Mouse (Mus musculus) thymus, postnatal 10 days (tissue): ENCODE measurements around the gene 4930444G20Rik.
"Not testable (repeated sequence)": the region's sequence is repeated elsewhere in the genome, so short reads cannot be mapped to it uniquely, and the experiment has no call there.

ENCODE experiments used
- DNase-seq, 2 experiments: peaks; one replicate each; pipeline ENCODE4 v3.0.0; 2021; ENCODE audit warnings: low spot score in 2 of 2

Gene 4930444G20Rik

GRCm38 (mm10) chr10:22067979-22068378, at the start of gene 4930444G20Rik:
Gene 4930444G20Rik (minus strand): TSS chr10:22068079.
- DNase-seq: not testable (repeated sequence)

GRCm38 (mm10) chr10:22074531-22074930, 6.7 kb upstream of the 4930444G20Rik start:
- no peak for DNase-seq

- peak in 1 of 2 experiments; percentile 4 for DNase-seq
Observed at GRCm38 (mm10) chr10:22072739-22073138, 4.9 kb upstream of the 4930444G20Rik start.

- DNase-seq: no peak
Observed at GRCm38 (mm10) chr10:22070576-22070975, 2.7 kb upstream of the 4930444G20Rik start.

GRCm38 (mm10) chr10:22070168-22070567, 2.3 kb upstream of the 4930444G20Rik start:
- no peak for DNase-seq

GRCm38 (mm10) chr10:22059415-22059814, 8.5 kb downstream of the 4930444G20Rik start:
- DNase-seq: no peak

- DNase-seq: no peak
Observed at GRCm38 (mm10) chr10:22059026-22059325, 8.9 kb downstream of the 4930444G20Rik start.

- peak; percentile 76 to 81 for DNase-seq
Observed at GRCm38 (mm10) chr10:22058218-22059025, 9.5 kb downstream of the 4930444G20Rik start.

GRCm38 (mm10) chr10:22055308-22055707, 12.6 kb downstream of the 4930444G20Rik start:
- DNase-seq: no peak

GRCm38 (mm10) chr10:22036256-22036655, 31.6 kb downstream of the 4930444G20Rik start:
- DNase-seq: peak; percentile 8 to 39

- DNase-seq: no peak
Observed at GRCm38 (mm10) chr10:22034303-22034702, 33.6 kb downstream of the 4930444G20Rik start.

- no peak for DNase-seq
Observed at GRCm38 (mm10) chr10:22018618-22019017, 49.3 kb downstream of the 4930444G20Rik start.

- DNase-seq: no peak
Observed at GRCm38 (mm10) chr10:22017469-22018159, 50.3 kb downstream of the 4930444G20Rik start.
